Mouse (Mus musculus) layer of hippocampus, postnatal 25 days (tissue): Measurements from ENCODE around the gene Qser1. TPM values are rescaled to one million over a fixed set of nuclear protein-coding genes. Genes with fewer than 3 reads are reported as not detected.
"Not testable (repeated sequence)": the region's sequence is repeated elsewhere in the genome, so short reads cannot be mapped to it uniquely, and the experiment has no call there.

ENCODE experiments used
- DNase-seq, 2 experiments: peaks; one replicate each; pipeline ENCODE4 v3.0.0; 2022; ENCODE audit warnings: mixed read lengths in 2 of 2, low spot score in 1 of 2; ENCODE audit errors: extremely low spot score in 1 of 2
- total RNA-seq, 2 experiments: library from RNA; stranded (reverse); gene quantifications; 2 replicates each; pipeline ENCODE4 v1.2.3; 2021

Gene Qser1
- 10 to 100 TPM in 1 of 2 experiments, 1 to 10 TPM in 1; 8.7 to 11.0 TPM for total RNA-seq

- peak in 1 of 2 experiments; percentile 20 for DNase-seq
Observed at GRCm38 (mm10) chr2:104816371-104816827, at the start of gene Qser1. Gene Qser1, minus strand, starts transcription at chr2:104816760.

- no peak for DNase-seq
Observed at GRCm38 (mm10) chr2:104864176-104864860, 47.8 kb upstream of the Qser1 start.

GRCm38 (mm10) chr2:104860426-104860825, 43.9 kb upstream of the Qser1 start:
- no peak for DNase-seq

- no peak for DNase-seq
Observed at GRCm38 (mm10) chr2:104859060-104859459, 42.5 kb upstream of the Qser1 start.

- not testable (repeated sequence) for DNase-seq
Observed at GRCm38 (mm10) chr2:104858083-104858482, 41.5 kb upstream of the Qser1 start.

GRCm38 (mm10) chr2:104856218-104856617, 39.7 kb upstream of the Qser1 start:
- DNase-seq: no peak

- DNase-seq: no peak
Observed at GRCm38 (mm10) chr2:104855732-104856131, 39.2 kb upstream of the Qser1 start.

- DNase-seq: no peak
Observed at GRCm38 (mm10) chr2:104854836-104855235, 38.3 kb upstream of the Qser1 start.

- DNase-seq: no peak
Observed at GRCm38 (mm10) chr2:104852546-104852945, 36.0 kb upstream of the Qser1 start.

- DNase-seq: no peak
Observed at GRCm38 (mm10) chr2:104851686-104852085, 35.1 kb upstream of the Qser1 start.

GRCm38 (mm10) chr2:104849991-104850359, 33.4 kb upstream of the Qser1 start:
- no peak for DNase-seq

- peak; percentile 21 to 40 for DNase-seq
Observed at GRCm38 (mm10) chr2:104849276-104849990, 32.9 kb upstream of the Qser1 start, which contains the start of gene Prrg4. Gene Prrg4, minus strand, starts transcription at chr2:104849876.

GRCm38 (mm10) chr2:104848235-104849161, 31.9 kb upstream of the Qser1 start:
- no peak for DNase-seq

GRCm38 (mm10) chr2:104847645-104848044, 31.1 kb upstream of the Qser1 start:
- DNase-seq: no peak

GRCm38 (mm10) chr2:104846638-104847414, 30.3 kb upstream of the Qser1 start:
- no peak for DNase-seq

- no peak for DNase-seq
Observed at GRCm38 (mm10) chr2:104842559-104842958, 26.0 kb upstream of the Qser1 start.

- DNase-seq: no peak
Observed at GRCm38 (mm10) chr2:104841736-104842135, 25.2 kb upstream of the Qser1 start.

GRCm38 (mm10) chr2:104840974-104841373, 24.4 kb upstream of the Qser1 start:
- DNase-seq: no peak

- no peak for DNase-seq
Observed at GRCm38 (mm10) chr2:104832486-104832885, 15.9 kb upstream of the Qser1 start.

GRCm38 (mm10) chr2:104826191-104826590, 9.6 kb upstream of the Qser1 start:
- no peak for DNase-seq
